Mouse (Mus musculus): ENCODE results near the gene Ifi35.
A peak's percentile ranks its signal among the peaks of the same experiment; 100 is the strongest.
"Not testable (repeated sequence)": the region's sequence is repeated elsewhere in the genome, so short reads cannot be mapped to it uniquely, and the experiment has no call there.

Gene Ifi35

DNA sequence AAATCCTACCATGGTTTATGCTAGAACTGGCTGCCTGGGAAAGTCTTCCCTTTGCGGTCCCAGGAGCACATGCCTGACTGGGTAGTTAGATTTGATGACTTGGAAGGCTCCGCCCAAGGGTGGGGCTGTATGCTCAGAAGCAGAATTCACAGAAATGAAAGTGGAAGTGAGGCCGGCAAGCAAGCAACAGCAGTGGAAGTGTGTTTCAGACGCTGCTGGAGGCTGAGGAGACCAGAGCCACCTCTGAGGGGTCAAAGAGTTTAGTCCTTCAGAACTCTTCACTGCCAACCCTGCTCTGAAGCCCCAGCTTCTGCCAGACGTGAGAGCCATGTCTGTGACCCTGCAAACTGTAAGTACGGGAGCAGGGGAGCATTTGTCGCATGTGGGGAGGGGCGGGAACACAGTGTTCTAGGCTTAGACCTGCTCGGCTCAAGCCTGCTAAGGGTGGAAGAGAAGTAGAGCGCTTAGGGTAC, at the start of gene Ifi35:
Ifi35 (plus strand) TSS at position 134 of the 473 bp plus-strand sequence.
- peak; percentile 88 for DNase-seq (ENCODE audit: low read depth, low spot score)

GRCm38 (mm10) chr11:101415306-101415705, 32.9 kb upstream of the Ifi35 start:
- no peak for DNase-seq (ENCODE audit: low read depth, low spot score)

GRCm38 (mm10) chr11:101416433-101417100, 31.6 kb upstream of the Ifi35 start:
- DNase-seq (ENCODE audit: low read depth, low spot score): peak; percentile 50

DNA sequence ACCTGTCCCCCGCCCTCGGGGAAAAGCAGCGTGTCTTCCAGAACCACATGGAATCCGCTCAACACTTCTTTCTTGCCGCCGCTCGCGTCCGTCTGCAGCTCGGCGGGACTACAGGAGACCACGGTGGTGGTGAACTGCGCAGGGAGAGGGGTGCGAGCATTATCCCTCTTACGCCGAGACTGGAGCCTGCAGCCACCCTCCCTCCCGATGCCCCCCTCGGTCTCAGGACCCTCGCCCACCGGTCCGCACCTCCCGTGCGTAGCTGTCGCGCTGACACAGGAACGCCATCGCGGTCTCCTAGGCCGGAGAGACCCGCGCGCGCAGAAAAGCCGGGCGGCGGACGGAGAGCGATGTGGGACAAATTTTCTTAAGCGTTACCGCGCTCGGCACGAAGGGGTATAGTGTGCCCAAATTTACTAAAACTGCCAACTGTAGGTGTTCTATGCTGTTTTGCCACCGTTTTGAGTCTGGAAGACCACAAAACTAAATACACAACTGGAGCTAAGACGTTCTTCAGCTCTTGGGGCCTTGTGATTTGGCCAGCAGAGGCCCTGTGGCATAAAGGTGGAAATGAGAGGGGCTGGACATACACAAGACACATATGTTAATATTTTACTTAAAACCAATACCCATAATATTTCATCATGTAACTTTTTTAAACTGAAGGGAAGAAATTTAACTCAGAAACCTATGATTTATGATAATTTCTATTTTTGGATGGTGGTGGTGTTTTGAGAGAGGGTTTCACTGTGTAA, 30.9 kb upstream of the Ifi35 start, which contains the start of gene Aarsd1:
Aarsd1 (minus strand) TSS at position 515 of the 755 bp plus-strand sequence.
- peak; percentile 73 for DNase-seq (ENCODE audit: low read depth, low spot score)

DNA sequence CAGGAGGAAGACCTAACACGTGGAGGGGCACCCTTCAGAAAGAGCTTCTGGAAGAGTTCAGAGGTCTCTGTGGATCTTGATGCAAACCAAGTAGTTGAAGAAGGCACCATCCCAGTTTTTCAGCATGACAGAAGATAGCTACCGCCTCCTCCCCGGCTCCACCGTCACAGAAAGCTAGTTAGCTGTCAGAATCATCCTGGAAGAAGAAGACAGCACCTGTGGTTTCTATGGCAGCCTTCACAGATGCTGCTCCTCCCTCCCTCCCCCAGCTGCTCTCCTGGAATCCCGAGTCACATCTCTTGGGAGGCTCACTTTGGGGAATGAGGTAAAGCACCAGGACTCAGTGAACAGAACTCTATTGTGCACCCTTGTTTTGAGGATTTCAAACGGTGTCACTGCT, 29.2 kb upstream of the Ifi35 start:
- no peak for DNase-seq (ENCODE audit: low read depth, low spot score)

GRCm38 (mm10) chr11:101419610-101420009, 28.6 kb upstream of the Ifi35 start:
- no peak for DNase-seq (ENCODE audit: low read depth, low spot score)

DNA sequence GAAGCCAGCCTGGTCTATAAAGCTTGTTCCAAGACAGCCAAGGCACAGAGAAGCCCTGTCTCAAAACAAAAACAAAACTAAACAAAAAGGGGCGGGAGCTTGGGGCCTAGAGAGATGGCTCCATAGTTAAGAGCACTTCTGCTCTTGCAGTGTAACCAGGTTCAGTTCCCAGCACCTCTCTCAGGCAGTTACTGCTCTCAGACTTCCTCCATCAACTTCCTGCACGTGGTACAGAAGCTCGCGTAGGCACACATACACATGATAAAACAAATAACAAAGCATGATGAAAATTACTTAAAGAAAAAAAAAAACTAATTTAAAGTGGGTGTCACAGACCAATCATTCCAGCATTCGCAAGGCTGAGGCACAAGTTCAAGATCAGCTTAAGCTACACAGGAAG, 28.1 kb upstream of the Ifi35 start:
- no peak for DNase-seq (ENCODE audit: low read depth, low spot score)

DNA sequence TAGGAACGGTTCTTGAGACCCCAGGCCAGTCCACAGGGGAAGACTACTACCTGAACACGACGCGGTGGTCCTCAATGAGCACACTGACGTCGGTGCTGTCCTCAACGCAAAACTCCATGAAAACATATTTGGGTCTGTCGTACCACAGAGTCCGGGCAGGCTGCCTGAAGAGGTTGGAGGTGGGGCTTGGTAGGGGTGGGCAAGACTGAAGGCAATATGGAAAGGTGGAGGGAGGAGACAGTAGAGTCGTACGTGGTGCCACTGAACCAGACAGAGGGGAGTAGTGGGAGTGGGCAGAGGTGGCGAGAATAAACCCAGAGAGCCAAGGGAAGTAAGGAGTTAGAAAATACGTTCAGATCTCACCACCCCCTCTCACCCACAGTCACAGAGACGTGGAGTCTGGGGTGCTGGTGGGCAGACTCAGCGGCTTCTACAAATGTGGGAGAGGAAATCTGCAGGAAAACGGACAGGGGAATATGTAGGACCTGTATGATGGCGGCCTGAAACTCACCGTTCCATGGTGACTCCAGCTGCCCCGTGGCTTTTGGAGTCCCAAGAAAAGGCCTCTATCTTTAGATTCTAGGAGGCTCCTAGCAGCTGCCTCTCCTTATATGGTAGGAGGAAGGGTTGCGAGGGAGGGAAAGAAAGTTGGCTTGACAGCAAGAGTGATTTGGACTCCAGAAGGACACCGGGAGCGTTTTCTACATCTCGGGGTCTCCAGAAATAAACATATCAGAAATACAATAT, 23.9 kb upstream of the Ifi35 start, which contains the start of gene Gm27029:
Gm27029 (minus strand) TSS at position 692 of the 747 bp plus-strand sequence.
- DNase-seq (ENCODE audit: low read depth, low spot score): no peak

GRCm38 (mm10) chr11:101424925-101425813, 23.0 kb upstream of the Ifi35 start, which contains the start of the genes Rundc1 and Ptges3l:
Rundc1 (plus strand) TSS chr11:101425085.
Ptges3l (minus strand) TSS chr11:101425333.
- DNase-seq (ENCODE audit: low read depth, low spot score): peak; percentile 90

- DNase-seq (ENCODE audit: low read depth, low spot score): no peak
These were observed 22.0 kb upstream of the Ifi35 start for GRCm38 (mm10) chr11:101426165-101426564.

- no peak for DNase-seq (ENCODE audit: low read depth, low spot score)
These were observed 16.9 kb upstream of the Ifi35 start for GRCm38 (mm10) chr11:101431327-101431726.

DNA sequence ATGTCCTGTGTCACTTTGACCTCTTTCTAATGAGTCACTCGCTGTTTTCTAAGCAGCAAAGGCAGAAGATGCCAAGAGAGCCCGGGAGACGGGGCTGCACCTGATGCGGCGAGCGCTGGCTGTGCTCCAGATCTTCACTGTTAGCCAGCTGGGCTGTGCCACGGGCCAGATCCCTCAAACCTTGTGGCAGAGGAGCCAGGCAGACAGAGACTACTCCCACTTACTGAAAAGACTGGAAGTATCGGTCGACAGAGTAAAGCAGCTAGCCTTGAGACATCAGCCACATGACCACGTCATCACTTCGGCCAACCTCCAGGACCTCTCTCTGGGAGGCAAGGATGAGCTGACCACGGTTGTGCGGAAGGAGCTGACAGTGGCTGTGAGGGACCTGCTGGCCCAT, 14.8 kb upstream of the Ifi35 start:
- no peak for DNase-seq (ENCODE audit: low read depth, low spot score)

- no peak for DNase-seq (ENCODE audit: low read depth, low spot score)
These were observed 12.4 kb upstream of the Ifi35 start for GRCm38 (mm10) chr11:101435831-101436230.

GRCm38 (mm10) chr11:101436916-101437315, 11.3 kb upstream of the Ifi35 start:
- DNase-seq (ENCODE audit: low read depth, low spot score): no peak

GRCm38 (mm10) chr11:101438006-101438405, 10.2 kb upstream of the Ifi35 start:
- not testable (repeated sequence) for DNase-seq (ENCODE audit: low read depth, low spot score)

- not testable (repeated sequence) for DNase-seq (ENCODE audit: low read depth, low spot score)
These were observed 6.6 kb upstream of the Ifi35 start for GRCm38 (mm10) chr11:101441450-101442126.

GRCm38 (mm10) chr11:101442127-101442693, 6.0 kb upstream of the Ifi35 start, which contains the start of gene Rpl27:
Rpl27 (plus strand) TSS chr11:101442298.
- DNase-seq (ENCODE audit: low read depth, low spot score): peak; percentile 99

DNA sequence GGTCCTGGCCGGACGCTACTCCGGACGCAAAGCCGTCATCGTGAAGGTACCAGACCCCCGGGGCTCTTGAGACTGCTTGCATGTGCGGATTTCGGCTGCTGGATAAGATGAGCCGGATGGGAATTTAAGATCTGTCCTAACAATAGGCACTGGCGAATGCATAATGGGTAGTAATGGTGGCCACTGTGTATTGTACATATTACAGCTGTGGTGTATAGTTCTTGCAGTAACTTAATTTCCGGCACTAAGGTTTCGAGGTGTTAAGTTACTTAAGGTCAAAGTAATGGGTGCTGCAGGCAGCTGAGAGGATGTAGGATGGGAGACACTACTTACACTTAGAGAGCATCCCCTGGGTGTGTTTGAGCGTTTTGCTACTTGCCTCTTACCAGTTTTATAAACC, 5.4 kb upstream of the Ifi35 start:
- DNase-seq (ENCODE audit: low read depth, low spot score): no peak

GRCm38 (mm10) chr11:101446319-101446718, 1.9 kb upstream of the Ifi35 start:
- DNase-seq (ENCODE audit: low read depth, low spot score): no peak

DNA sequence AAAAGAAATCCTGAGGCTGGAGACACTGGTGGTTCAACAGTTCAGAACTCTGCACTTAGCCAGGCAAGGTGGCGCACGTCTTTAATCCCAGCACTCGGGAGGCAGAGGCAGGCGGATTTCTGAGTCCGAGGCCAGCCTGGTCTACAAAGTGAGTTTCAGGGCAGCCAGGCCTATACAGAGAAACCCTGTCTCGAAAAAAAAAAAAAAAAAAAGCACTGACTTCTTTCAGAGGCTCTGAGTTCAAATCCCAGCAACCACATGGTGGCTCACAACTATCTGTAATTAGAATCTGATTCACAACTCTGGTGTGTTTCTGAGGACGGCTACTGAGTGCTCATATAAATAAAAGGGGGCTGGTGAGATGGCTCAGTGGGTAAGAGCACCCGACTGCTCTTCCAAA, 1.3 kb upstream of the Ifi35 start:
- not testable (repeated sequence) for DNase-seq (ENCODE audit: low read depth, low spot score)
